In genomic region chr7:74697794-74698354, GRCm38 (mm10) we compare ENCODE assay signal across 13 mouse cellular contexts.
"Had no signal": no experiment of that assay in that cellular context is flagged by ENCODE, and none has a peak within 500 bp of the region (broad histone marks: within the 10 kb centered on the region; RNA-seq: fewer than 3 reads in every experiment).

No protein-coding gene starts in this region.

- H3K9ac ChIP-seq: kidney, embryonic 15.5 days; liver, embryonic 15.5 days; midbrain, embryonic 12.5 days had no signal

- H3K9me3 ChIP-seq: kidney, embryonic 15.5 days; limb, embryonic 10.5 days; liver, embryonic 15.5 days; midbrain, embryonic 12.5 days had no signal

- H3K36me3 ChIP-seq: kidney, embryonic 15.5 days; limb, embryonic 10.5 days; liver, embryonic 15.5 days; midbrain, embryonic 12.5 days had no signal

- H3K4me1 ChIP-seq: kidney, embryonic 15.5 days; limb, embryonic 10.5 days; liver, embryonic 15.5 days; midbrain, embryonic 12.5 days had no signal

- DNase-seq: kidney, adult 18-20 months; kidney, postnatal 14 days; lung, adult 2 months; lung, postnatal 36 days; right cerebral cortex, postnatal 4 days had no signal

- ATAC-seq: lung, postnatal 0 days; midbrain, embryonic 16.5 days had no signal

- H3K4me3 ChIP-seq: kidney, embryonic 15.5 days; left cerebral cortex, adult 2 months; limb, embryonic 10.5 days; liver, embryonic 15.5 days; midbrain, embryonic 12.5 days had no signal

- H3K27ac ChIP-seq: kidney, embryonic 15.5 days; left cerebral cortex, adult 2 months; limb, embryonic 10.5 days; liver, embryonic 15.5 days; midbrain, embryonic 12.5 days had no signal

- H3K27me3 ChIP-seq: kidney, embryonic 15.5 days; liver, embryonic 15.5 days; midbrain, embryonic 12.5 days had no signal

- H3K4me2 ChIP-seq: kidney, embryonic 15.5 days; liver, embryonic 11.5 days; liver, embryonic 15.5 days; midbrain, embryonic 12.5 days had no signal
